Mouse (Mus musculus) hindbrain, embryonic 10.5 days (tissue): ENCODE data around the gene Hnf4a. TPM values are rescaled to one million over a fixed set of nuclear protein-coding genes. Genes with fewer than 3 reads are reported as not detected.

Experiments used
- DNase-seq: peaks from one replicate; pipeline ENCODE4 v3.0.0-alpha.2; 2017; ENCODE audit warnings: low spot score
- H3K27ac ChIP-seq: fragments of 300-500 bp; sonication (generic); 2 replicates; pipeline ENCODE4 v1.5.1; 2016; ENCODE audit warnings: mild to moderate bottlenecking, moderate library complexity
- H3K27me3 ChIP-seq: fragments of 300-500 bp; sonication (generic); 2 replicates; pipeline ENCODE4 v1.6.1; 2016; ENCODE audit warnings: mild to moderate bottlenecking; ENCODE audit not compliant: poor library complexity, insufficient read depth, severe bottlenecking
- H3K36me3 ChIP-seq: fragments of 300-500 bp; sonication (generic); 2 replicates; pipeline ENCODE4 v1.6.1; 2016; ENCODE audit warnings: mild to moderate bottlenecking, moderate library complexity
- H3K4me1 ChIP-seq: fragments of 300-500 bp; sonication (generic); replicated peaks from 2 replicates; pipeline ENCODE4 v1.6.1; 2016; ENCODE audit warnings: mild to moderate bottlenecking
- H3K4me3 ChIP-seq: fragments of 300-500 bp; sonication (generic); 2 replicates; pipeline ENCODE4 v1.5.1; 2016; ENCODE audit warnings: mild to moderate bottlenecking, moderate library complexity
- H3K9me3 ChIP-seq: fragments of 300-500 bp; sonication (generic); 2 replicates; pipeline ENCODE4 v1.6.1; 2016; ENCODE audit warnings: mild to moderate bottlenecking, moderate library complexity
- WGBS: fragments of 180-500 bp; shearing (Covaris S2); methylation state at CpG from one replicate; pipeline ENCODE4 v1.1.7; 2016; 5-methylcytosine and 5-hydroxymethylcytosine counted together
- polyA plus RNA-seq: library from polyadenylated mRNA; unstranded; fragments of >200 nt; fragmentation: Nextera tagmentation; extraction: Ambion mirVana; gene quantifications from 2 replicates; pipeline ENCODE4 v1.2.1, GENCODE M21; 2016

Hnf4a gene
- polyA plus RNA-seq, 1 experiment from 2014 or later, result not detected

- peaks cover 16% of the 10 kb centered on the region for H3K4me1 ChIP-seq
- peaks cover 30% of the 10 kb centered on the region for H3K36me3 ChIP-seq
- no peaks in the 10 kb centered on the region for H3K9me3 ChIP-seq
- H3K27ac ChIP-seq, result no peak overlapping the region
- no peak overlapping the region for H3K4me3 ChIP-seq
- no peak for DNase-seq
- no peaks in the 10 kb centered on the region for H3K27me3 ChIP-seq
- WGBS, result 89% methylated on average over 7 of the region's 7 CpGs
These were observed 99.6 kb downstream of the Hnf4a start for GRCm38 (mm10) chr2:163606161-163606560.

DNA sequence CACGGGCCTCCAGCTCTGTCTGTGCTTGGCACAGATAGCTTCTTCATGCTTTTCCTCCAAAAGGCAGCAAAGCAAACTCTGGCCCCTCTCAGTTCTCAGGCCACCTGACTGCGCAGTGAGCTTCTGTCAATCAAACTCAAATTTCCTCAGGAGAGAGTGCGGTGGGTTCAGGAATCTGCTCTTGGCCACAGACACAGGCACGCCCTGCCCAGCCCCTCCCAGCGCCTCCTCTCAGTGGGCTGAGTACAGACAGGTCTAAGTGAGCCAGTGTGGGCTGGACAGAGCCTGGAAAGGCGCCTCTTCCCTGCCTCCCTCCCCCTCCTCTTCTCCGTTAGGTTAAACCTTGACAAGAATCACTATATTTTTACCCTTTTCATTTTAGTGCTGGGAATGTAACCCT lies 101.4 kb downstream of the Hnf4a start:
- Histone ChIP-seq H3K36me3 (peaks cover 46% of the 10 kb centered on the region), H3K9me3 (no peaks in the 10 kb centered on the region), H3K4me3 (no peak overlapping the region), H3K27me3 (no peaks in the 10 kb centered on the region), H3K4me1 (peaks cover 5% of the 10 kb centered on the region), H3K27ac (no peak overlapping the region)
- 88% methylated on average over 7 of the region's 7 CpGs for WGBS
- no peak for DNase-seq

DNA sequence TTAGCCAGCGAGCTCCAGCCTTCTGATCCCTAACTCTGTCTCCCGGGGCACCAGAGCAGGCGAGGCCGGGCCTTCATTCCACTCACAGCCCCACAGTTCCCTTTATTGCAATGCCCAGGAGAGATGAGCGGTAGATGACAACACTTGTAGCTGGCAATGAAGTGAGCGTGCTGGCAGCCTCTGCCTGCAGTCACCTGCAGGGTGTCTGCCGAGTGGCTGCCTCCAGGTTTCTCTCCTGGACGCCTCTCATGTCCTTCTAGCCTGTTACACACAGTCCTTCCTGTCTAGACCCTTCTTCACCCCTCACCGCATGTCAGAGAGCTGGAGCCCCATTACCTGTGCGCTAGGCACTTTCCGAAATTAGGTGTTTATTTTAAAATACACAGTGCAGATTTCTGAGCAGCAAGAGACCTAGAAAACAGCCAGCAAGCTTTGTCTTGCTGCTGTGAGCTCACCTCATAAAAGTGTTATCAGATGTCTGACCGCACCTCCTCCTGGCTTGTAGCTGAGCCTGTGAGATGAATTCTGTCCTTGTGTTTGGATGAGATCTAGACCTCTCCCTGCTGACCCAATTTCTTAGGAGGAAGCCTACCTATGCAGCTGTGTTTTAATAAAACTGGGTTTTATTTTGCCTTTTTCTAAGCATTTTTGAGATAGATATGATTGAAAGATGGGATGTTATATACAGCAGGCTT lies 102.8 kb downstream of the Hnf4a start:
- WGBS, result 89% methylated on average over 12 of the region's 12 CpGs
- no peaks in the 10 kb centered on the region for H3K4me1 ChIP-seq
- no peaks in the 10 kb centered on the region for H3K27me3 ChIP-seq
- H3K36me3 ChIP-seq, result peaks cover 60% of the 10 kb centered on the region
- no peak overlapping the region for H3K27ac ChIP-seq
- H3K9me3 ChIP-seq, result no peaks in the 10 kb centered on the region; the same call in 1 of the 2 replicates
- no peak for DNase-seq
- H3K4me3 ChIP-seq, result no peak overlapping the region

- no peaks in the 10 kb centered on the region for H3K27me3 ChIP-seq
- H3K36me3 ChIP-seq, result peaks cover 78% of the 10 kb centered on the region
- no peak for DNase-seq
- 75% methylated on average over 9 of the region's 9 CpGs for WGBS
- no peaks in the 10 kb centered on the region for H3K4me1 ChIP-seq
- H3K27ac ChIP-seq, result no peak overlapping the region
- H3K9me3 ChIP-seq, result no peaks in the 10 kb centered on the region; the same call in 1 of the 2 replicates
- H3K4me3 ChIP-seq, result no peak overlapping the region
These were observed 104.6 kb downstream of the Hnf4a start for GRCm38 (mm10) chr2:163611176-163611575.

DNA sequence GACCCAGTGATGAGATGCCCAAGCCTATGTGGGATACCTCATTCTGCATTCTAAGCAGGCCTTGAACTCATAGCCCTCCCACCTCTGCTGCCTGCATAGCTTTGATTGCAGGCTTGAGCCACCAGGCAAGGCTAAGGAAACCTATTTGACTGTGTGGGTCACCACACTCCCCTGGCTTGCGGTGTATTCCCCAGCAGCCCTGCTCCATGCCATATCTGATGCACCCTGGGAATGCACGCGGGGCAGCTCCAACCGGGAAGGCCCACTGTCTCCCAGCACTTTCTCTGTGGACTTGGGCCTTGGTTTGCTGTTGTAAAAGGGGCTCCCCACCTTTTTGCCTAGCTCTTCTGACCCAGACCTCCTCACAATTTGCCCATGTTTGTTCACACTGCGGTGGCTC lies 106.6 kb downstream of the Hnf4a start:
- H3K9me3 ChIP-seq, result no peaks in the 10 kb centered on the region; the same call in 1 of the 2 replicates
- no peak overlapping the region for H3K27ac ChIP-seq
- no peaks in the 10 kb centered on the region for H3K4me1 ChIP-seq
- no peaks in the 10 kb centered on the region for H3K27me3 ChIP-seq
- no peak for DNase-seq
- peaks cover 86% of the 10 kb centered on the region for H3K36me3 ChIP-seq
- H3K4me3 ChIP-seq, result no peak overlapping the region
- WGBS, result 96% methylated on average over 5 of the region's 5 CpGs

- Histone ChIP-seq H3K27me3 (no peaks in the 10 kb centered on the region), H3K9me3 (no peaks in the 10 kb centered on the region; the same call in 1 of the 2 replicates), H3K27ac (no peak overlapping the region), H3K4me3 (no peak overlapping the region), H3K4me1 (no peaks in the 10 kb centered on the region), H3K36me3 (peaks cover 94% of the 10 kb centered on the region)
- WGBS, result 91% methylated on average over 4 of the region's 4 CpGs
- DNase-seq, result no peak
These were observed 107.4 kb downstream of the Hnf4a start for GRCm38 (mm10) chr2:163613990-163614389.

DNA sequence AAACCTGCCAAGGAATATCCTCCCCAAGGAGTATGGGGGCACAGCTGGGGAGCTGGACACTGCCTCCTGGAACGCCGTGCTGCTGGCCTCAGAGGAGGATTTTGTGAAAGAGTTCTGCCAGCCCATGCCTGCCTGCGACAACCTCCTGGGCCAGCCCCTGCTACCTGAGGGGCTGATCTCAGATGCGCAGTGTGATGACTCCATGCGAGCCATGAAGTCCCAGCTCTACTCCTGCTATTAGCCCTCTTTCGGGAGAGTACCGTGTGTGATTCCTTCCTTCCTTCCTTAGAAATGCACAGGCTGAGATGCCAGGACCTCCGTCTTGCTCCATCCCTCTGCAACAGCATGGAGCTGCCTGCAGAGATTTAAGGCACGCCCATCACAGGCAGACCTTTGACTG lies 108.8 kb downstream of the Hnf4a start:
- Histone ChIP-seq H3K27me3 (no peaks in the 10 kb centered on the region), H3K9me3 (no peaks in the 10 kb centered on the region; the same call in 1 of the 2 replicates), H3K4me3 (no peak overlapping the region), H3K36me3 (peaks cover 98% of the 10 kb centered on the region), H3K4me1 (no peaks in the 10 kb centered on the region), H3K27ac (no peak overlapping the region)
- 96% methylated on average over 9 of the region's 9 CpGs for WGBS
- DNase-seq, result no peak

DNA sequence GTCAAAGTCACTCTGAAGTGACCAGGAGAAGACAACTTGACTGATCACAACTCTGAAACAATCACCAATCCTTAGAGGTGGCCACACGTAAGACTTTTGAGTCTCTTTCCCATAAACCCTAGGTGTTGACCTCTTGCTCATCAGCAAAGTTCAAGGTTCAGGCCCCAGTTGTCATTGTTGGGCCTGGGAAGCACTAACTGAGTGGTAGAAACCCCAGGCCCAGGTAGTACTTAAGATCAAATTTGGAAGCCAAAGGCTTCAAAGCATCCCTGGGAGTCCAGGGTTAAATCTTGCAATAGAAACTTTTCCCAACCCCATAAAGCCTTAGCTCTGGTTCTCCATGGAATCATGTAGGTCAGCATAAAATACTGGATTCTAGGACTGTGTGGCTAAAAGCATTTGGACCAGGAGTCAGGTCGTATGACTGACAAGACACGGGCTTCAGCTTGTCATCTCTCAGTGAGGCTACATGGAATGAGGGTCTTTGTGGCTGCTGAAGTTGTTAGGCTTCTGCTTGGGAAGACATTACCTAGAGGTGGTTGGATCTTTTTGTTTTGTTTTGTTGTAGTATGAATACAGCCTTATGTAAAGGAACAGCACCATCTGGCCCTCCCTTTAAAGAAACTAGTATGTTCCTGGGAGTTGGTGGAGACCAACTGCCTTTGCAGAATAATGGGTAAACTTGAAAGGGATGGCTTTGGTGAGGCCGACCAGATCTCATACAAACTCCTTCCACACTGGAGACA lies 109.5 kb downstream of the Hnf4a start:
- Histone ChIP-seq H3K9me3 (no peaks in the 10 kb centered on the region; the same call in 1 of the 2 replicates), H3K4me1 (no peaks in the 10 kb centered on the region), H3K27me3 (no peaks in the 10 kb centered on the region), H3K4me3 (no peak overlapping the region), H3K27ac (no peak overlapping the region), H3K36me3 (peaks cover 98% of the 10 kb centered on the region)
- no peak for DNase-seq
- WGBS, result 93% methylated on average over 4 of the region's 4 CpGs

DNA sequence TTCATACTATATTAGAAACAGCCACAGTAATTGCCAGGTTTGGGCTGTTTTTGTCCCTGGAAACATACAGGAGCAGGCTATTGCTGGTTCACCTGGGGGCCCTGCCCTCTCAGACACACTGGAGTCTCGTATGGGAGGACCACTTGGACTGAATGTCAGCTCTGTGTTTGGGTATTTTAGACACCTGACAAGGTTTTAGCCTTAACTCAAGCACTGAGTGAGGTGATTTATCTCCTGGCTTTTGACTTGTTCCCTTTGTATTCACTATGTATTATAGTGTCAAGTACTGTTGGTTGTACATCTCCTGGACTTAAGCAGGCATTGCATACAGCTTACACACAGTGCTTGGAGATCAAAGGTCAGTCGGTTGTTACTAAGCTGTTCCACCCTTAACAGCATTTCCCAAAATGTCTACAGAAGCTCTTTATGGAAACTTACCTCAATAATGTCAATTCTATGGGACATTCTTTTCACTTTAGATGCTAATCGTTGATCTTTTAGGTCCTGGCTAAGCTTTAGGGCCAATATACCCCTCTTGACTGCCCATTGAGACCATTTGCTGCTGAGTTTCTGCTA lies 110.1 kb downstream of the Hnf4a start:
- Histone ChIP-seq H3K9me3 (no peaks in the 10 kb centered on the region; the same call in 1 of the 2 replicates), H3K4me1 (no peaks in the 10 kb centered on the region), H3K4me3 (no peak overlapping the region), H3K36me3 (peaks cover 97% of the 10 kb centered on the region), H3K27me3 (no peaks in the 10 kb centered on the region), H3K27ac (no peak overlapping the region)
- WGBS, result 84% methylated on average over 3 of the region's 3 CpGs
- no peak for DNase-seq

DNA sequence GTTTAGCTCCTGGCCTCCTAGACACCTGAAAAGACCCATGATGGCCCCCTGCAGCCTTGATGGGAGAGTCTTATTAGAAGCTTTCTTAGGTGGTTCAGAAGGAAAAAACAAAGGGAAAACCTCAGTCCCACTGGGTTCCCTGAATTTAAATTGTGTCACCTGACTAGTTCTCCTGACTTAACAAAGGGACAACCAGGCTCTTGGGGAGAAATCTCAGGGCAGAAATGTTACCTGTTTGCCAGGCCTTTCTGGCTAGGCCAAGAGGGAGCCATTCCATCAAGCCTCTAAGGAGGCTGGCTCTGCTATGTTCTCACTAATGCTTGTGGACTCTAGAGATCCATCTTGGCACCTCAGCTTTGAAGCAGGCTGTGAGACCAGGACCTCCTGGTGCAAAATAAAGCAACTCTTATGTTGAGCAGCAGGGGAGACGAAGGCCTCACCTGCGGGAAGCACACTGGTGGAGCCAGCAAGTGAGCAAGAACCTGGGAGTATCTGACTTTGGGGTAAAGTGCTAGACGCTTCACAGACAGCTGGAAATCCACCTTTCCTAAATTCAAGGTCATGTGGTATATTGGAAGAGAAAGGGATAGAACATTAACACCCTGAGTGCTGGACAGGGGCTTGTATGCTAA lies 110.7 kb downstream of the Hnf4a start:
- no peak overlapping the region for H3K4me3 ChIP-seq
- H3K9me3 ChIP-seq, result no peaks in the 10 kb centered on the region; the same call in 1 of the 2 replicates
- no peaks in the 10 kb centered on the region for H3K27me3 ChIP-seq
- no peak for DNase-seq
- no peaks in the 10 kb centered on the region for H3K4me1 ChIP-seq
- 84% methylated on average over 3 of the region's 3 CpGs for WGBS
- peaks cover 97% of the 10 kb centered on the region for H3K36me3 ChIP-seq
- H3K27ac ChIP-seq, result no peak overlapping the region

DNA sequence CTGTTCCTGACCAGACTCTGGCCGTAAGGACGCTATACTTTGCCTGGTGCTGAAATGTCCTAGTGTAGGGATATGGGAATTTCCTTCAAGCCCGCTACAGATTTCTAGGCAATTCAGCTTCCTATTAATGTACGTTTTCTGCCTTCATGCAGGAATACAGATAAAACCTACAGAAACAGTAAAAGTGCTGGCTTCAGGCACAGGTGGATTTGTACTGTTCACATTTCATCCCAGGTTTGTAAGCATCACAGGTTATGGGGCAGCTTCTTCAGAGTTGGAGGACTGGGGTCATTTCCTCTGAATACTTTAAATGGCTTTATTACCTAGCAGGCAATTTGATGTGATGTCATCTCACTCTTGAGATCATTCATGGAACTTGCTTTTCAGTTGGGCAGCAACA lies 111.3 kb downstream of the Hnf4a start:
- H3K9me3 ChIP-seq, result no peaks in the 10 kb centered on the region; the same call in 1 of the 2 replicates
- H3K27me3 ChIP-seq, result no peaks in the 10 kb centered on the region
- DNase-seq, result no peak
- H3K27ac ChIP-seq, result no peak overlapping the region
- 93% methylated on average over 4 of the region's 4 CpGs for WGBS
- H3K4me1 ChIP-seq, result no peaks in the 10 kb centered on the region
- H3K4me3 ChIP-seq, result no peak overlapping the region
- peaks cover 99% of the 10 kb centered on the region for H3K36me3 ChIP-seq

GRCm38 (mm10) chr2:163620451-163620850 lies 113.8 kb downstream of the Hnf4a start:
- Histone ChIP-seq H3K9me3 (no peaks in the 10 kb centered on the region), H3K36me3 (peaks cover 97% of the 10 kb centered on the region)
- 86% methylated on average over 8 of the region's 8 CpGs for WGBS

More at GRCm38 (mm10) chr2:163620451-163620850, 113.8 kb downstream of the Hnf4a start:
- Histone ChIP-seq H3K27me3 (no peaks in the 10 kb centered on the region), H3K27ac (no peak overlapping the region), H3K4me1 (no peaks in the 10 kb centered on the region), H3K4me3 (no peak overlapping the region)
- no peak for DNase-seq
